Mouse (Mus musculus) bone marrow, adult 2 months (tissue): ENCODE data around the gene Dnajc5. TPM values are rescaled to one million over a fixed set of nuclear protein-coding genes. Genes with fewer than 3 reads are reported as not detected.

Source experiments
- H3K27ac ChIP-seq: fragments of 200-500 bp; 2 replicates; pipeline ENCODE4 v1.5.1; 2012; ENCODE audit warnings: low read depth, mild to moderate bottlenecking, control low read depth, inconsistent platforms, low read length; ENCODE audit not compliant: control insufficient read depth, poor library complexity, insufficient read depth
- H3K4me1 ChIP-seq: fragments of 200-500 bp; 2 replicates; pipeline ENCODE4 v1.6.1; 2011; ENCODE audit warnings: low read length; ENCODE audit not compliant: control insufficient read depth, insufficient read depth
- H3K4me3 ChIP-seq: fragments of 200-500 bp; replicated peaks from 2 replicates; pipeline ENCODE3; 2011; ENCODE audit warnings: mild to moderate bottlenecking, low read depth, low read length, control low read depth; ENCODE audit not compliant: control insufficient read depth
- CTCF ChIP-seq: fragments of 200-500 bp; IDR thresholded peaks from 2 replicates; pipeline ENCODE4 v1.5.1; 2011; ENCODE audit warnings: low read length, control low read depth; ENCODE audit not compliant: control insufficient read depth, insufficient read depth
- POLR2A ChIP-seq: fragments of 200-500 bp; IDR thresholded peaks from 2 replicates; pipeline ENCODE4 v1.6.1; 2011; ENCODE audit warnings: low read depth, mild to moderate bottlenecking, control low read depth, low read length, borderline replicate concordance; ENCODE audit not compliant: control insufficient read depth
- WGBS: fragments of 180-500 bp; shearing (Covaris S2); methylation state at CpG from one replicate; pipeline ENCODE4 v1.1.7; 2018; 5-methylcytosine and 5-hydroxymethylcytosine counted together
- polyA plus RNA-seq: library from polyadenylated mRNA; stranded (reverse); fragments of >200 nt; gene quantifications from 2 replicates; pipeline ENCODE4 v1.2.4, GENCODE M21; 2011; ENCODE audit warnings: low replicate concordance; ENCODE audit not compliant: missing spikeins, insufficient read depth, insufficient read length

The Dnajc5 gene
- polyA plus RNA-seq, 1 experiment = 43.8 TPM

DNA sequence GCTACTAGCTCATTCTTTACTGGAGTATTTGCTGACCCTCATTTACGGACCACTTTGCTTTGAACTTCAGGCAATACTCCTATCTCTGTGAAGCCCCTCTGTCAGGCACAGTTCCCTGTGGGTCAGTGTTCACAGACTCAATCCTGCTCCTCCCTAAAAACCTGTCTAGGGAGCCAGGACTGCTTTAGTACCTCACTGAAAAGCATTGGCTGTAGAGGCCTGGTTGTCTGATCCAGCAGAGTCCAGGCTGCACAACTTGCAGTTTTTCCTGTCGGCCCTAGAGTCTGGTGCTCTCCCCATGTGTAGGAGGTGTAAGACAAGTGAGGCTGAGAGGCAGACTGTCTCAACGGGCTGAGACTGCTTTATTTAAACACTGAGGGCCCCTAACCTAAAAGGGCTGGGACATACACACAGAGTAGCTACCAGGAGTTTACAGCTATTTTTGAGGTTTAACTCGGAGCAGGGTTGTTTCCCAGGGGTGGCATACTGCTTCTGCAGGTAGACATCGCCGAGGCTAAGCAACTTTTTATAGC is 80.0 kb downstream of the Dnajc5 start:
- peak overlapping the region; percentile 75; the same call in 1 of the 2 replicates for H3K27ac ChIP-seq

DNA sequence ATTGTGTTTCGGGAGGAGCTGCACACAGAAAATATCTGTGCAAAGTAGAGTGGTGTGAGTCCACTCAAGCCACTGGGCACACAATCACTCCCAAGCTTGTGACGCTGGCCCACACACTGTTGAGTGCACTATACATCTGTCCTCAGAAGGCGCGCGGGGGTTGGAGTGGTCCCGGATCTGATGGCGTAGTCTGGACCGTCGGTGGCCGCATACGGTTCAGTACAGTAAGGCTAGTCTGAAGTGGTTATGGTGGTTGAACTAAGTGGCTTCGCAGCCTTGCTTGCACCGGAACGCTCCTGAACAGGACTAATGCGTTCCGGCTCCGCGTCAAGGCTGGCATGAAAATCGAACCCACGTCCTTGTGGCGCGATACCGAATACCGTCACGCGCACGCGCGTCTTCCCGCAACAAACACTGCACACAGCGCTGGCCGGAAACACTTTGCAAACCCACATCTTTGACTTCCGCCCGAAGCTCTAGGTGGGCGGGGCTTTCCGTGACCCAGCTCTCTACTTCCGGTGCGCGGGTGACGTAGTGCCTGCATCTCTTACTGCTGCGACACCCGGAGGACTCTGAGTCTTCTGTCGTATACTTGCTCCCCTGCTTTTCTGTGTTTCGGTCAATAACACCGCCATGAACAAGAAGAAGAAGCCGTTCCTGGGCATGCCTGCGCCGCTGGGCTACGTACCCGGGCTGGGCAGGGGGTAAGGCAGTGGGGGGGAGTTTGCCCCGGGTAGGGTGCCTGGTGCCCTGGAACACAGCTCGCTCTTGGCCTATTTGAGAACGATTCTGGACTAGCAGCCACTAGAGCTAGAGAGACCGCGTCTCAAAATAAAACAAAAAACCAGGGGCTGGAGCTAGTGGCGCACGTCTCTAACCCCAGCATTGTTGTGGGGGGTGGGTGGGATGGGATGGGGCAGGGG is 80.8 kb downstream of the Dnajc5 start:
- peaks cover 1% of the 10 kb centered on the region; the same call in 1 of the 2 replicates for H3K4me1 ChIP-seq
- under 1% methylated on average over 57 of the region's 57 CpGs for WGBS
- TF ChIP-seq CTCF (no peak), POLR2A (peak; percentile 92; the same call in 1 of the 2 replicates)
- peak overlapping the region; percentile 75 for H3K27ac ChIP-seq
- peak overlapping the region; percentile 67 for H3K4me3 ChIP-seq

More for the DNA sequence above, 80.0 kb downstream of the Dnajc5 start:
- TF ChIP-seq POLR2A = no peak
- TF ChIP-seq CTCF = no peak
- peaks cover 1% of the 10 kb centered on the region; the same call in 1 of the 2 replicates for H3K4me1 ChIP-seq
- H3K4me3 ChIP-seq = peak overlapping the region; percentile 67
- 66% methylated on average over 6 of the region's 6 CpGs for WGBS

DNA sequence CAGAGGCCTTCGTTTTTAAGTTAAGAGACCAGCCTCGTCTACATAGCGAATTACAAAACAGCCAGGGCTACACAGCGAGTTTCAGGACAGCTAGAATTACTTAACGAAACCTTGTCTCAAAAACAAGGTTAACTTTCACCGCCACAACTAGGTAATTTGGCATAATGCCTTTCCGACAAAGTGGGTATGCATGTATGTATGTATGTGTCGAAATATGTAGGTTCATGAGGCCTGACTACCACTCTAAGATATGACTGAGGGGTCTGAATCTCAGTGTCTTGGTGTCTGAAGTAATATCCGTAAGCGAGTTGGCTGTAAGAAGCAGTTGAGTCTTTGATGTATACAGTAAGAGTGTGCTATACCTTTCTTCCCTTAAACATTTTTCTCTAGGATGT is 81.5 kb downstream of the Dnajc5 start:
- H3K27ac ChIP-seq = no peak overlapping the region

DNA sequence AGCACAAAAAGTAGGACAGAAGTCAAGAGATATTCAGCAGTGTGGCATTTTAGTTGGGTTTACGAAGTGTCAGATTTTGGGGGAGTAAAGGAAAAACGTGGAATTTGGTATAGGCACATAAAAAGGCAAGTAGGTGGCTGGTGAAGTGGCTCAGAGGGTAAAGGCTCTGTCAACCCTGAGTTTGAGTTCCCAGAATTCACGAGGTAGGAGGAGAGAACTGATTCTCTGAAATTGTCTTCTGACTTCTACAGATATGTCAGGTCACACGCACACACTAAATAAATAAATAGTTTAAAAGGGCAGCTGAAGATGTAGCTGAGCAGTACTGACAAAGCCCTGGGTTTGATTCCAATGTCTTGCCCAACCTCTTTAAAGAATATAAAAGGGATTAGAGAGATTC is 82.1 kb downstream of the Dnajc5 start:
- no peak overlapping the region for H3K27ac ChIP-seq
- WGBS = 74% methylated on average over 4 of the region's 4 CpGs
- no peak overlapping the region for H3K4me3 ChIP-seq
- H3K4me1 ChIP-seq = peaks cover 1% of the 10 kb centered on the region; the same call in 1 of the 2 replicates
- TF ChIP-seq CTCF = no peak
- TF ChIP-seq POLR2A = no peak

More for the DNA sequence above, 81.5 kb downstream of the Dnajc5 start:
- Histone ChIP-seq H3K4me3 (peak overlapping the region; percentile 67), H3K4me1 (peaks cover 1% of the 10 kb centered on the region; the same call in 1 of the 2 replicates)
- 29% methylated on average over 10 of the region's 10 CpGs for WGBS
- TF ChIP-seq CTCF = no peak
- TF ChIP-seq POLR2A = no peak

Other genes with a start within 250 kb of the Dnajc5 start
- 18.5 and 28.7 TPM in 2 replicates for gene Gmeb2, start 232.4 kb upstream of the Dnajc5 start, polyA plus RNA-seq
- 2.7 TPM in 1 of 2 replicates, not detected in the other for gene Stmn3, start 206.0 kb upstream of the Dnajc5 start, polyA plus RNA-seq
- 44.7 and 86.6 TPM in 2 replicates for gene Rtel1, start 200.7 kb upstream of the Dnajc5 start, polyA plus RNA-seq
- gene Zgpat, start 155.6 kb upstream of the Dnajc5 start, polyA plus RNA-seq = 10.8 and 30.8 TPM in 2 replicates
- 25.1 and 48.4 TPM in 2 replicates for gene Arfrp1, start 155.1 kb upstream of the Dnajc5 start, polyA plus RNA-seq
- gene Lime1, start 140.4 kb upstream of the Dnajc5 start, polyA plus RNA-seq = 37.9 and 47.7 TPM in 2 replicates
- 5.2 and 9.7 TPM in 2 replicates for gene Zbtb46, start 61.1 kb upstream of the Dnajc5 start, polyA plus RNA-seq
- not detected in 2 replicates for gene Abhd16b, start 27.3 kb upstream of the Dnajc5 start, polyA plus RNA-seq
- gene Tpd52l2, start 23.3 kb upstream of the Dnajc5 start, polyA plus RNA-seq = 27.0 and 32.9 TPM in 2 replicates
- gene Uckl1, start 64.4 kb downstream of the Dnajc5 start, polyA plus RNA-seq = 36.5 and 129 TPM in 2 replicates
- gene Prpf6, start 71.4 kb downstream of the Dnajc5 start, polyA plus RNA-seq = 15.7 and 27.7 TPM in 2 replicates
- gene Zfp512b, start 72.3 kb downstream of the Dnajc5 start, polyA plus RNA-seq = 12.6 and 31.9 TPM in 2 replicates
- 0.75 and 6.5 TPM in 2 replicates for gene Samd10, start 78.7 kb downstream of the Dnajc5 start, polyA plus RNA-seq
- not detected in 2 replicates for gene Gm29797, start 136.5 kb downstream of the Dnajc5 start, polyA plus RNA-seq
- 7.4 and 7.5 TPM in 2 replicates for gene Sox18, start 151.2 kb downstream of the Dnajc5 start, polyA plus RNA-seq
- 20.0 and 20.3 TPM in 2 replicates for gene Tcea2, start 159.8 kb downstream of the Dnajc5 start, polyA plus RNA-seq
- gene Rgs19, start 173.5 kb downstream of the Dnajc5 start, polyA plus RNA-seq = 57.1 and 170 TPM in 2 replicates
- not detected in 2 replicates for gene Lkaaear1, start 178.0 kb downstream of the Dnajc5 start, polyA plus RNA-seq
- gene Oprl1, start 194.5 kb downstream of the Dnajc5 start, polyA plus RNA-seq = 2.1 TPM in 1 of 2 replicates, not detected in the other
- not detected in 2 replicates for gene Myt1, start 242.8 kb downstream of the Dnajc5 start, polyA plus RNA-seq